Mouse (Mus musculus) MEL (cell line): ENCODE data around the gene Lgsn. TPM values are rescaled to one million over a fixed set of nuclear protein-coding genes. Genes with fewer than 3 reads are reported as not detected.

ENCODE experiments used
- DNase-seq: peaks from one replicate; pipeline ENCODE4 v3.0.0; 2011; ENCODE audit warnings: low read depth, low spot score
- H3K27ac ChIP-seq: 2 replicates; pipeline ENCODE4 v1.5.1; 2012; ENCODE audit warnings: low read depth, mild to moderate bottlenecking, control low read depth, low read length, moderate library complexity; ENCODE audit not compliant: control insufficient read depth
- H3K27me3 ChIP-seq, 2 experiments: fragments of 150-350 bp in 1 of 2; sonication (generic) in 1 of 2; 2 replicates each; pipeline ENCODE4 v1.6.1; 2012; ENCODE audit warnings: low read length in 2 of 2, mild to moderate bottlenecking in 2 of 2, improper control_type of control experiment in 1 of 2, moderate library complexity in 1 of 2; ENCODE audit not compliant: insufficient read depth in 2 of 2, control insufficient read depth in 1 of 2
- H3K36me3 ChIP-seq, 2 experiments: 2 replicates each; pipeline ENCODE4 v1.6.1; 2012 to 2014; ENCODE audit warnings: low read length in 2 of 2, improper control_type of control experiment in 1 of 2, inconsistent platforms in 1 of 2, mild to moderate bottlenecking in 1 of 2; ENCODE audit not compliant: insufficient read depth in 2 of 2, control insufficient read depth in 1 of 2
- H3K4me1 ChIP-seq, 2 experiments: fragments of 150-350 bp in 1 of 2; sonication (generic) in 1 of 2; 2 replicates each; pipeline ENCODE4 v1.6.1; 2012; ENCODE audit warnings: low read length in 2 of 2, improper control_type of control experiment in 1 of 2, mild to moderate bottlenecking in 1 of 2; ENCODE audit not compliant: insufficient read depth in 2 of 2, control insufficient read depth in 1 of 2
- H3K4me3 ChIP-seq, 2 experiments: fragments of 150-350 bp in 1 of 2; sonication (generic) in 1 of 2; 2 replicates each; pipeline ENCODE4 v1.5.1; 2012; ENCODE audit warnings: low read depth in 2 of 2, low read length in 2 of 2, mild to moderate bottlenecking in 2 of 2, moderate library complexity in 2 of 2, control low read depth in 1 of 2, improper control_type of control experiment in 1 of 2; ENCODE audit not compliant: control insufficient read depth in 1 of 2, insufficient read depth in 1 of 2
- H3K79me2 ChIP-seq: 2 replicates; pipeline ENCODE4 v1.6.1; 2012; ENCODE audit warnings: mild to moderate bottlenecking, low read length, moderate library complexity; ENCODE audit not compliant: control insufficient read depth, poor library complexity, insufficient read depth
- H3K9ac ChIP-seq: 2 replicates; pipeline ENCODE4 v1.6.1; 2012; ENCODE audit warnings: low read depth, mild to moderate bottlenecking, control low read depth, low read length, moderate library complexity; ENCODE audit not compliant: control insufficient read depth, poor library complexity, severe bottlenecking
- H3K9me3 ChIP-seq: fragments of 150-350 bp; sonication (generic); replicated peaks from 2 replicates; pipeline ENCODE4 v1.6.1; 2012; ENCODE audit warnings: mild to moderate bottlenecking, low read length, improper control_type of control experiment, moderate library complexity; ENCODE audit not compliant: insufficient read depth
- CTCF ChIP-seq, 3 experiments: IDR thresholded peaks in 2 of 3; conservative IDR thresholded peaks in 1 of 3; 2 replicates each; pipeline ENCODE4 v1.5.1; 2011 to 2012; ENCODE audit warnings: low read length in 3 of 3, low read depth in 2 of 3, mild to moderate bottlenecking in 2 of 3, improper control_type of control experiment in 1 of 3, inconsistent platforms in 1 of 3, mixed read lengths in 1 of 3, moderate library complexity in 1 of 3; ENCODE audit not compliant: control insufficient read depth in 1 of 3, insufficient read depth in 1 of 3, poor library complexity in 1 of 3, severe bottlenecking in 1 of 3
- E2F4 ChIP-seq: IDR thresholded peaks from 2 replicates; pipeline ENCODE4 v1.6.1; 2011; ENCODE audit warnings: low read depth, low read length, improper control_type of control experiment, borderline replicate concordance
- KAT2A ChIP-seq: conservative IDR thresholded peaks from 2 replicates; pipeline ENCODE4 v1.6.1; 2012; ENCODE audit warnings: low read depth, low read length, improper control_type of control experiment, inconsistent platforms
- MAFK ChIP-seq: IDR thresholded peaks from 2 replicates; pipeline ENCODE4 v1.6.1; 2011; ENCODE audit warnings: low read depth, mild to moderate bottlenecking, low read length, improper control_type of control experiment, borderline replicate concordance
- MAX ChIP-seq: IDR thresholded peaks from 2 replicates; pipeline ENCODE4 v1.6.1; 2011; ENCODE audit warnings: low read length, improper control_type of control experiment
- MEF2A ChIP-seq: IDR thresholded peaks from 2 replicates; pipeline ENCODE4 v1.6.1; 2014; ENCODE audit warnings: low read depth, mild to moderate bottlenecking, inconsistent platforms, low read length, improper control_type of control experiment; ENCODE audit not compliant: poor library complexity, insufficient replicate concordance, severe bottlenecking; ENCODE audit errors: extremely low read depth
- MYB ChIP-seq: IDR thresholded peaks from 2 replicates; pipeline ENCODE4 v1.6.1; 2011; ENCODE audit warnings: mild to moderate bottlenecking, low read depth, low read length, improper control_type of control experiment
- MYC ChIP-seq: IDR thresholded peaks from 2 replicates; pipeline ENCODE4 v1.6.1; 2011; ENCODE audit warnings: low read depth, mild to moderate bottlenecking, low read length, improper control_type of control experiment, moderate library complexity
- NELFE ChIP-seq: IDR thresholded peaks from 2 replicates; pipeline ENCODE4 v1.6.1; 2011; ENCODE audit warnings: low read depth, low read length, improper control_type of control experiment
- NRF1 ChIP-seq: IDR thresholded peaks from 2 replicates; pipeline ENCODE4 v1.6.1; 2014; ENCODE audit warnings: low read depth, mild to moderate bottlenecking, inconsistent platforms, low read length, improper control_type of control experiment, moderate library complexity; ENCODE audit not compliant: poor library complexity, insufficient read depth, severe bottlenecking
- POLR2A ChIP-seq, 2 experiments: IDR thresholded peaks; 2 replicates each; pipeline ENCODE4 v1.6.1; 2011 to 2012; ENCODE audit warnings: low read length in 2 of 2, mild to moderate bottlenecking in 2 of 2, control low read depth in 1 of 2, improper control_type of control experiment in 1 of 2, low read depth in 1 of 2, moderate library complexity in 1 of 2; ENCODE audit not compliant: control insufficient read depth in 1 of 2, insufficient read depth in 1 of 2, poor library complexity in 1 of 2
- POLR2AphosphoS5 ChIP-seq: IDR thresholded peaks from 2 replicates; pipeline ENCODE4 v1.6.1; 2012; ENCODE audit warnings: low read depth, borderline replicate concordance, mild to moderate bottlenecking, inconsistent platforms, low read length, moderate library complexity, mixed read lengths
- RAD21 ChIP-seq: IDR thresholded peaks from 2 replicates; pipeline ENCODE4 v1.6.1; 2011; ENCODE audit warnings: mild to moderate bottlenecking, low read depth, low read length, improper control_type of control experiment
- RCOR1 ChIP-seq: IDR thresholded peaks from 2 replicates; pipeline ENCODE4 v1.6.1; 2012; ENCODE audit warnings: low read depth, mild to moderate bottlenecking, inconsistent platforms, low read length, improper control_type of control experiment
- SMC3 ChIP-seq: IDR thresholded peaks from 2 replicates; pipeline ENCODE4 v1.6.1; 2011; ENCODE audit warnings: low read depth, low read length, improper control_type of control experiment
- TBP ChIP-seq: IDR thresholded peaks from 2 replicates; pipeline ENCODE4 v1.8.0; 2011; ENCODE audit warnings: low read depth, low read length, improper control_type of control experiment
- TCF12 ChIP-seq: IDR thresholded peaks from 2 replicates; pipeline ENCODE4 v1.6.1; 2014; ENCODE audit warnings: low read depth, mild to moderate bottlenecking, inconsistent platforms, low read length, improper control_type of control experiment, moderate library complexity
- UBTF ChIP-seq: IDR thresholded peaks from 2 replicates; pipeline ENCODE4 v1.6.1; 2012; ENCODE audit warnings: low read depth, mild to moderate bottlenecking, inconsistent platforms, low read length, improper control_type of control experiment, moderate library complexity, borderline replicate concordance; ENCODE audit not compliant: insufficient read depth
- ZC3H11A ChIP-seq: IDR thresholded peaks from 2 replicates; pipeline ENCODE4 v1.6.1; 2012; ENCODE audit warnings: low read depth, mild to moderate bottlenecking, inconsistent platforms, low read length, improper control_type of control experiment
- polyA plus RNA-seq, 2 experiments: library from polyadenylated mRNA; stranded (reverse) in 1 of 2; unstranded in 1 of 2; fragments of >175 nt in 1 of 2; fragments of >200 nt in 1 of 2; gene quantifications; 2 replicates each; pipeline versions ENCODE4 v1.2.1 to v1.2.4; 2012; ENCODE audit warnings: low replicate concordance in 2 of 2, low read depth in 1 of 2; ENCODE audit not compliant: insufficient read length in 2 of 2, insufficient read depth in 1 of 2, missing spikeins in 1 of 2
- total RNA-seq: library from RNA; depleted of rRNA; stranded (reverse); fragments of 300-350 nt; gene quantifications from 2 replicates; pipeline ENCODE4 v1.2.3, GENCODE M21; 2012

Gene Lgsn
- total and polyA plus RNA-seq, 3 experiments: not detected

DNA sequence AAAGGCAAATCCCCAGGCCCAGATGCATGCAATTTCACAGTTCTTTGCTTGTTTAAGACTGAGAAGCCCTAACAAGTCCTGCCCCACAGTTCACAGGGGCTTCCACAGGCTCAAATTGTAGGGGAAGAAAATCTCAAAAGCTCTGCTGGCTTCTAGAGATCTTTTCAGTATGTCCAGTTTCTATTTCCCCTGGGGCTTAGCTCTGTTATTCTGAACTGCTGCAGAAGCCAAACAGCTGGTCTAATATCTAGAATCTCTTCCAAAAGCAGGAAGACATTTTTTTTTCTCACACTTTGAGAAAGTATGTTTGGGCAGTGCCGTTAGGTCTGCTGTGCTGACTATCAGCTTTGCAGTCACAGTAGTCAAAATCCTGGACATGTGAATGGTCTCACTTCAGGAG lies 38.6 kb downstream of the Lgsn start:
- TF ChIP-seq TCF12 (no peak), UBTF (no peak), KAT2A (no peak)
- H3K27ac ChIP-seq: no peak overlapping the region
- no peaks in the 10 kb centered on the region for H3K4me1 ChIP-seq
- H3K36me3 ChIP-seq: no peaks in the 10 kb centered on the region
- H3K79me2 ChIP-seq: no peaks in the 10 kb centered on the region
- H3K9me3 ChIP-seq: no peaks in the 10 kb centered on the region
- no peak overlapping the region for H3K4me3 ChIP-seq
- no peak for DNase-seq
- H3K27me3 ChIP-seq: no peaks in the 10 kb centered on the region
- no peak overlapping the region for H3K9ac ChIP-seq

DNA sequence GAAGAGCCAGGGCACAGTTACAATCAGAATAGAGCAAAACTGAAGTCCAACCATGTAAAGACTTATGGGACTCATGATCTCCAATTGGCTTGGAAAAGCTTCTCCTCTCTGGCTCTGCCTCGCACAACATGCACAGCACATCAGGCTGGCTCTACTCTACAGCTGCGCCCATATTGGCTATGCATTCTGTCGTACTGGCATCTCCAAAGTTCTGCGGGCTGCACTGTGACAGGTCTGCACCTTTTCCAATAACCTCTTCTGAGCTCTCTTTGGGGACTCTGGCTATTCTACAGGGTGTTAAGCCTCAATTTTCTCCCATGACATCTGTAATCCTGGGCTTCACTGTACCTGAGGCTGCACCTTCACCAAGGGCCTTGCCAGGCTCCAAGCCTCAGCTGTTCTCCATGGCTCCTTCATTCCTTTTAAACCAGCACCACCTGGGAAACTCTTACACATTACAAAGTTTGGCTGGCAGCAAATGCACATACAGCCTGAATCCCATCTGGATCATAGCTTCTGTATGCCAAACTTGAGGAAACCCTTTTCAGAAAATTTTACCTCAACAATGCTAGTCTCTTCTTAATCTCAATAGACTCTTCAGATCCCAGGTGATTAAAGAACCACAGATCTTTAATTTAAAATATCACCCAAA lies 44.5 kb downstream of the Lgsn start:
- Histone ChIP-seq H3K9ac (no peak overlapping the region), H3K27ac (no peak overlapping the region), H3K36me3 (no peaks in the 10 kb centered on the region), H3K79me2 (no peaks in the 10 kb centered on the region), H3K9me3 (no peaks in the 10 kb centered on the region), H3K27me3 (no peaks in the 10 kb centered on the region), H3K4me3 (no peak overlapping the region), H3K4me1 (no peaks in the 10 kb centered on the region)
- no peak for DNase-seq
- TF ChIP-seq RCOR1 (no peak), SMC3 (no peak), MAX (no peak), RAD21 (no peak), POLR2A (IDR thresholded peaks at IDR 0.05; ENCODE audit: control insufficient read depth in 1 of 2, insufficient read depth in 1 of 2, low read depth in 1 of 2, low read length in 2 of 2, poor library complexity in 1 of 2) (no peak), MEF2A (no peak), ZC3H11A (no peak), MYC (no peak), NRF1 (no peak), CTCF (IDR thresholded peaks at IDR 0.05 in 2 of 3, conservative IDR thresholded peaks at IDR 0.05 in 1 of 3; ENCODE audit: control insufficient read depth in 1 of 3, insufficient read depth in 1 of 3, low read depth in 2 of 3, low read length in 3 of 3, poor library complexity in 1 of 3, severe bottlenecking in 1 of 3) (no peak)

DNA sequence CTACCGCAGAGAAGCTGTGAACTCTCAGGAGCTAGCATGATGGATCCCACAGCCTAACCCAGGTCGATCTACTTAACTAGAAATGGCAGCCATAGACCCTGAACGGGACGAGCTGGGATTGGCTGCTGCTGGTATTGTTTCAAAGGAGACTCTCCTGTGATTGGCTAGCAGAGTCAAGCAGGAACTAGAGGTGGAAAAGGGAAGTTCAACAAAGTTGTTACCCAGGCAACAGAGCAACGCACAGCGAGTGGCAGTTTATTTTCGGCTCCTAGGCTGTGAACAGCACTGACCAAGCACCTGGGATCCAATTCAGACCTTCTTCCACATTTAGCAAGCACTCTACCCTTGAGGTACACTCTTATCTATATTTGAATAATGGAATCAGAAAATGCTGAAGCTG lies 46.4 kb downstream of the Lgsn start, which contains the start of the genes 4931428L18Rik and Pih1d3:
TSS of gene 4931428L18Rik (minus strand) at position 121 of the 400 bp plus-strand sequence.
TSS of gene Pih1d3 (plus strand) at position 275 of the 400 bp plus-strand sequence.
- Histone ChIP-seq H3K36me3 (no peaks in the 10 kb centered on the region), H3K4me3 (no peak within 1 kb of the TSS), H3K9me3 (no peaks in the 10 kb centered on the region), H3K27ac (no peak within 1 kb of the TSS), H3K79me2 (no peaks in the 10 kb centered on the region), H3K27me3 (no peaks in the 10 kb centered on the region), H3K4me1 (no peaks in the 10 kb centered on the region), H3K9ac (no peak within 1 kb of the TSS)
- TF ChIP-seq MAFK (no peak), POLR2AphosphoS5 (no peak), NELFE (no peak), TCF12 (no peak), MYB (no peak), E2F4 (no peak), TBP (no peak)
- DNase-seq: peak; percentile 1
